Comparison of ENCODE assay signal across 9 mouse cellular contexts in genomic region chr10:4404895-4405491, GRCm38 (mm10). TPM values are rescaled to one million over a fixed set of nuclear protein-coding genes. Genes with fewer than 3 reads are reported as not detected.
DNase-seq lines count a peak whose midpoint lies in the region; ATAC-seq and TF ChIP-seq lines count a peak whose summit lies in the region.
"Had no signal": no experiment of that assay in that cellular context is flagged by ENCODE, and none has a peak within 500 bp of the region (broad histone marks: within the 10 kb centered on the region; RNA-seq: fewer than 3 reads in every experiment).

No protein-coding gene starts in this region.

- no peak overlapping the region for H3K4me3 ChIP-seq in forebrain, embryonic 13.5 days
- no peak overlapping the region for H3K4me3 ChIP-seq in intestine, embryonic 14.5 days (ENCODE audit: low read depth, low read length)
- no peak overlapping the region for H3K4me3 ChIP-seq in lung, postnatal 0 days (ENCODE audit: low read depth, low read length)

- 57% methylated on average over 5 of the region's 5 CpGs for WGBS in forebrain, embryonic 13.5 days
- WGBS in intestine, embryonic 14.5 days: 65% methylated on average over 5 of the region's 5 CpGs
- WGBS in lung, postnatal 0 days: 55% methylated on average over 5 of the region's 5 CpGs

- ATAC-seq in cerebellum, adult (ENCODE audit: insufficient number of reproducible peaks, low FRiP score, low TSS enrichment): peak; percentile 56
- ATAC-seq in forebrain, embryonic 13.5 days: peak; percentile 65
- ATAC-seq in intestine, embryonic 14.5 days (replicated peaks; ENCODE audit: low FRiP score, low TSS enrichment, low read depth): 0 out of 2 replicates have a peak, but pooled peaks have one; percentile 30
- peak; percentile 41; the same call in 1 of the 2 replicates for ATAC-seq in lung, postnatal 0 days

- H3K27ac ChIP-seq in forebrain, embryonic 13.5 days: no peak overlapping the region
- H3K27ac ChIP-seq in intestine, embryonic 14.5 days (ENCODE audit: low read depth): no peak overlapping the region
- no peak overlapping the region for H3K27ac ChIP-seq in lung, postnatal 0 days (ENCODE audit: low read length)

- H3K9me3 ChIP-seq in forebrain, embryonic 13.5 days (replicated peaks): no peaks in the 10 kb centered on the region
- H3K9me3 ChIP-seq in intestine, embryonic 14.5 days (ENCODE audit: control insufficient read depth, low read length): no peaks in the 10 kb centered on the region
- no peaks in the 10 kb centered on the region for H3K9me3 ChIP-seq in lung, postnatal 0 days (ENCODE audit: low read length)
- H3K9me3 ChIP-seq: G1E had no signal

- H3K4me1 ChIP-seq in forebrain, embryonic 13.5 days: no peaks in the 10 kb centered on the region
- no peaks in the 10 kb centered on the region for H3K4me1 ChIP-seq in intestine, embryonic 14.5 days (replicated peaks; ENCODE audit: control insufficient read depth, insufficient read depth, low read length)
- H3K4me1 ChIP-seq in lung, postnatal 0 days (ENCODE audit: insufficient read depth, low read depth, low read length): no peaks in the 10 kb centered on the region

- no peak overlapping the region for H3K9ac ChIP-seq in forebrain, embryonic 13.5 days
- H3K9ac ChIP-seq in intestine, embryonic 14.5 days (ENCODE audit: low read length): no peak overlapping the region
- H3K9ac ChIP-seq in lung, postnatal 0 days (replicated peaks; ENCODE audit: low read depth): no peak overlapping the region

- no peak overlapping the region for H3K4me2 ChIP-seq in forebrain, embryonic 13.5 days
- no peak overlapping the region for H3K4me2 ChIP-seq in intestine, embryonic 14.5 days (ENCODE audit: low read length)
- H3K4me2 ChIP-seq in lung, postnatal 0 days (replicated peaks; ENCODE audit: low read depth, low read length): no peak overlapping the region

- H3K36me3 ChIP-seq in forebrain, embryonic 13.5 days (ENCODE audit: poor library complexity, severe bottlenecking): peaks cover 56% of the 10 kb centered on the region
- peaks cover 63% of the 10 kb centered on the region for H3K36me3 ChIP-seq in intestine, embryonic 14.5 days (ENCODE audit: control insufficient read depth, insufficient read depth, low read length)
- H3K36me3 ChIP-seq in lung, postnatal 0 days (ENCODE audit: insufficient read depth, low read length): peaks cover 15% of the 10 kb centered on the region
- H3K36me3 ChIP-seq in splenic B cell, adult 2 months (ENCODE audit: control insufficient read depth, insufficient read depth, low read length, poor library complexity, severe bottlenecking): peaks cover 10% of the 10 kb centered on the region

- H3K27me3 ChIP-seq in forebrain, embryonic 13.5 days: no peaks in the 10 kb centered on the region
- H3K27me3 ChIP-seq in intestine, embryonic 14.5 days (replicated peaks; ENCODE audit: control insufficient read depth, insufficient read depth, low read length): no peaks in the 10 kb centered on the region
- no peaks in the 10 kb centered on the region for H3K27me3 ChIP-seq in lung, postnatal 0 days (replicated peaks; ENCODE audit: insufficient read depth, low read length)
- H3K27me3 ChIP-seq in splenic B cell, adult 2 months (ENCODE audit: control insufficient read depth, insufficient read depth, low read length, poor library complexity, severe bottlenecking): no peaks in the 10 kb centered on the region

- DNase-seq in cerebellum, adult 11 months: no peak
- peak; percentile 26 for DNase-seq in urinary bladder, postnatal 25 days (ENCODE audit: low spot score)
- DNase-seq in urinary bladder, adult 2 months (ENCODE audit: low spot score): no peak
- peak; percentile 58 for DNase-seq in intestine, embryonic 14.5 days (ENCODE audit: low spot score)
- peak; percentile 82 for DNase-seq in lung, postnatal 0 days (ENCODE audit: low spot score)
- peak; percentile 77 for DNase-seq in splenic B cell, adult 2 months (ENCODE audit: low read depth, low spot score)

- TF ChIP-seq CTCF in lung, postnatal 0 days (IDR thresholded peaks at IDR 0.05): peak; percentile 81

- TF ChIP-seq EP300 in lung, postnatal 0 days (IDR thresholded peaks at IDR 0.05): no peak

RNA-seq across cellular contexts. Expression of gene Zbtb2, which starts 17.1 kb away (rescaled TPM):
- 8.4 and 9.6 TPM in 2 replicates for polyA plus RNA-seq in urinary bladder, adult 2 months (2012; rRNA removed)
- polyA plus RNA-seq in forebrain, embryonic 13.5 days (2015; fragmentation: Nextera tagmentation; extraction: Ambion mirVana): 17.6 and 19.0 TPM in 2 replicates
- 13.0 and 14.4 TPM in 2 replicates for polyA plus RNA-seq in intestine, embryonic 14.5 days (2014; fragmentation: Nextera tagmentation; extraction: Ambion mirVana)
- 9.2 and 9.4 TPM in 2 replicates for polyA plus RNA-seq in lung, postnatal 0 days (2015; fragmentation: Nextera tagmentation; extraction: Ambion mirVana)

RNA-seq across cellular contexts. Expression of gene Rmnd1, which starts 27.2 kb away (rescaled TPM):
- 43.3 and 49.1 TPM in 2 replicates for polyA plus RNA-seq in urinary bladder, adult 2 months (2012; rRNA removed)
- polyA plus RNA-seq in forebrain, embryonic 13.5 days (2015; fragmentation: Nextera tagmentation; extraction: Ambion mirVana): 49.8 and 51.4 TPM in 2 replicates
- 52.6 TPM in 2 replicates for polyA plus RNA-seq in intestine, embryonic 14.5 days (2014; fragmentation: Nextera tagmentation; extraction: Ambion mirVana)
- polyA plus RNA-seq in lung, postnatal 0 days (2015; fragmentation: Nextera tagmentation; extraction: Ambion mirVana): 16.5 and 17.9 TPM in 2 replicates

RNA-seq across cellular contexts. Expression of gene Armt1, which starts 27.3 kb away (rescaled TPM):
- polyA plus RNA-seq in urinary bladder, adult 2 months (2012; rRNA removed): 13.0 and 14.6 TPM in 2 replicates
- 19.1 and 19.2 TPM in 2 replicates for polyA plus RNA-seq in forebrain, embryonic 13.5 days (2015; fragmentation: Nextera tagmentation; extraction: Ambion mirVana)
- polyA plus RNA-seq in intestine, embryonic 14.5 days (2014; fragmentation: Nextera tagmentation; extraction: Ambion mirVana): 18.5 and 20.4 TPM in 2 replicates
- 9.0 and 10.2 TPM in 2 replicates for polyA plus RNA-seq in lung, postnatal 0 days (2015; fragmentation: Nextera tagmentation; extraction: Ambion mirVana)

Comparison
In these comparisons a context has a peak if more than half of its experiments do, and no peak if none do; other contexts are left out.
1. DNase-seq: peak in urinary bladder, postnatal 25 days (single experiment), intestine, embryonic 14.5 days (single experiment), lung, postnatal 0 days (single experiment) and splenic B cell, adult 2 months (single experiment); none in cerebellum, adult 11 months (single experiment) and urinary bladder, adult 2 months (single experiment).
2. Peak in every context shown above with its lines, with median percentiles within 50 percentile points of each other: ATAC-seq.